Mouse (Mus musculus) neural tube, embryonic 13.5 days (tissue): ENCODE measurements at regions not wholly inside any gene's neighbourhood (a gene's known extent, or its start where the extent isn't known, plus 50 kb on each side); places are given as distances from the start of the nearest gene placed in this dataset.
A peak's percentile ranks its signal among the peaks of the same experiment; 100 is the strongest.

ENCODE experiments used
- ATAC-seq: fragments of 200-750 bp; cut with Nextera tagmentation; 2 replicates; pipeline ENCODE4 v1.8.0; 2017; ENCODE audit warnings: low read depth, mild to moderate bottlenecking, moderate TSS enrichment, moderate library complexity
- H3K27ac ChIP-seq: fragments of 300-500 bp; sonication (generic); replicated peaks from 2 replicates; pipeline ENCODE4 v1.5.1; 2015; ENCODE audit warnings: moderate library complexity, mild to moderate bottlenecking, inconsistent platforms
- H3K27me3 ChIP-seq: fragments of 300-500 bp; sonication (generic); 2 replicates; pipeline ENCODE4 v1.6.1; 2015; ENCODE audit warnings: mild to moderate bottlenecking, inconsistent platforms
- H3K36me3 ChIP-seq: fragments of 300-500 bp; sonication (generic); 2 replicates; pipeline ENCODE4 v1.6.1; 2015; ENCODE audit warnings: mild to moderate bottlenecking, inconsistent platforms
- H3K4me1 ChIP-seq: fragments of 300-500 bp; sonication (generic); replicated peaks from 2 replicates; pipeline ENCODE4 v1.6.1; 2015; ENCODE audit warnings: inconsistent platforms
- H3K4me2 ChIP-seq: fragments of 300-500 bp; sonication (generic); 2 replicates; pipeline ENCODE4 v1.6.1; 2015; ENCODE audit warnings: inconsistent platforms, mild to moderate bottlenecking, moderate library complexity
- H3K4me3 ChIP-seq: fragments of 300-500 bp; sonication (generic); 2 replicates; pipeline ENCODE4 v1.5.1; 2015; ENCODE audit warnings: mild to moderate bottlenecking, inconsistent platforms
- H3K9ac ChIP-seq: fragments of 300-500 bp; sonication (generic); 2 replicates; pipeline ENCODE4 v1.6.1; 2015; ENCODE audit warnings: moderate library complexity, mild to moderate bottlenecking, inconsistent platforms
- H3K9me3 ChIP-seq: fragments of 300-500 bp; sonication (generic); 2 replicates; pipeline ENCODE4 v1.6.1; 2016; ENCODE audit warnings: inconsistent platforms
- WGBS: fragments of 180-500 bp; shearing (Covaris S2); methylation state at CpG from one replicate; pipeline ENCODE4 v1.1.7; 2015; 5-methylcytosine and 5-hydroxymethylcytosine counted together

DNA sequence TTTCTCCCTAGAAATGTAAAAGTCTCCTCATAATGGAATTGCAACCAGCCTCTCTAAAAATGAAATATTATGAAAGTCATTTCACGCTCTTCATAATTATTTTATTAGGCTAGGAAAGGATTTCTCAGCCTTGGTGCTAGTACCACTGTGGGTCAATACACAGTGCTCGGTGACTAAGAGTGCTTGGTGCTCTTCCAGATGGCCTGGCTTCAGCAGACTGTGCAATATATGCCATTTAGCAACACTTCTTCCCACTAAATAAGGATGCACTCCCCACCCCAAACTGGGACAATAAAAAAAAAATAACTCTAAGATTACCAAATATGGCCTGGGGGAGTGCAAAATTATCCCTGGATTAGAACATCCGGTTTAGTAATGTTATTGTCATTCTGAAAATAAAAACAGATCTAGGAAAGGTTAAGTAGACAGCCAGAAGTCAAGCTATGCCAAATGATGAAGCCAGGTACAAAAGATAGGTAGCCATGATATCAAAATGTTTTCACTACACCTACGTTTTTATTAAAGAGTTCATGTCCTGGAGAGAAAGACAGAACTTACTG, 2333.4 kb upstream of the Gm7489 start:
- ATAC-seq, result no peak
- Histone ChIP-seq H3K4me3 (no peak overlapping the region), H3K9me3 (no peaks in the 10 kb centered on the region), H3K27me3 (no peaks in the 10 kb centered on the region), H3K4me1 (no peaks in the 10 kb centered on the region), H3K36me3 (no peaks in the 10 kb centered on the region), H3K27ac (no peak overlapping the region), H3K4me2 (no peak overlapping the region), H3K9ac (no peak overlapping the region)
- 79% methylated on average over 4 of the region's 4 CpGs for WGBS

DNA sequence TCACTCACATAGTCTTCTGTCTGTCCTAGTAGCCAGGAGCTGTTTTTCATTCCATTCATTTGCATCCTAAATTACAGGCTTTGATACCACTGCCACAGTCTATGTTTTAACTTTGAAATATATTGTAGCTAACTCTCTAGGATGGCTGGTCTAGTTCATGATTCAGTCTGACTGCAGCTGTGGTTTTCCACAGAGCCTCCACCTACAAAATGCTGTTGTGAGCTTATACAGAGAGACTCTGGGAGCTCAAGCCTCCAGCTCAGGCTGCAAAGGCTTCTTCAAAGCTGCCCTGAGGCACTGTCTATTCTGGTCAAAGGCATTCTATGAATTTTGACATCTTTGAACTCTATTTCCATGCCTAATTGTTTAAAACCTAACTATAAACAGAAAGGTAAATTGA, 2326.5 kb upstream of the Gm7489 start:
- Histone ChIP-seq H3K4me2 (no peak overlapping the region), H3K4me1 (no peaks in the 10 kb centered on the region), H3K27ac (no peak overlapping the region), H3K9me3 (no peaks in the 10 kb centered on the region), H3K9ac (no peak overlapping the region), H3K36me3 (no peaks in the 10 kb centered on the region), H3K27me3 (no peaks in the 10 kb centered on the region), H3K4me3 (no peak overlapping the region)
- no peak for ATAC-seq

GRCm38 (mm10) chr15:51565543-51565942, 2319.2 kb upstream of the Gm7489 start:
- no peaks in the 10 kb centered on the region for H3K27me3 ChIP-seq
- no peaks in the 10 kb centered on the region for H3K36me3 ChIP-seq
- ATAC-seq, result no peak
- no peak overlapping the region for H3K9ac ChIP-seq
- H3K4me1 ChIP-seq, result no peaks in the 10 kb centered on the region
- 81% methylated on average over 3 of the region's 3 CpGs for WGBS
- no peak overlapping the region for H3K27ac ChIP-seq
- no peak overlapping the region for H3K4me3 ChIP-seq
- H3K9me3 ChIP-seq, result no peaks in the 10 kb centered on the region
- H3K4me2 ChIP-seq, result no peak overlapping the region

GRCm38 (mm10) chr15:51570631-51571030, 2314.1 kb upstream of the Gm7489 start:
- Histone ChIP-seq H3K4me2 (no peak overlapping the region), H3K4me1 (no peaks in the 10 kb centered on the region), H3K27ac (no peak overlapping the region), H3K4me3 (no peak overlapping the region), H3K27me3 (no peaks in the 10 kb centered on the region), H3K9me3 (no peaks in the 10 kb centered on the region), H3K36me3 (no peaks in the 10 kb centered on the region), H3K9ac (no peak overlapping the region)
- WGBS, result 97% methylated on average over 1 of the region's 1 CpGs
- ATAC-seq, result no peak

DNA sequence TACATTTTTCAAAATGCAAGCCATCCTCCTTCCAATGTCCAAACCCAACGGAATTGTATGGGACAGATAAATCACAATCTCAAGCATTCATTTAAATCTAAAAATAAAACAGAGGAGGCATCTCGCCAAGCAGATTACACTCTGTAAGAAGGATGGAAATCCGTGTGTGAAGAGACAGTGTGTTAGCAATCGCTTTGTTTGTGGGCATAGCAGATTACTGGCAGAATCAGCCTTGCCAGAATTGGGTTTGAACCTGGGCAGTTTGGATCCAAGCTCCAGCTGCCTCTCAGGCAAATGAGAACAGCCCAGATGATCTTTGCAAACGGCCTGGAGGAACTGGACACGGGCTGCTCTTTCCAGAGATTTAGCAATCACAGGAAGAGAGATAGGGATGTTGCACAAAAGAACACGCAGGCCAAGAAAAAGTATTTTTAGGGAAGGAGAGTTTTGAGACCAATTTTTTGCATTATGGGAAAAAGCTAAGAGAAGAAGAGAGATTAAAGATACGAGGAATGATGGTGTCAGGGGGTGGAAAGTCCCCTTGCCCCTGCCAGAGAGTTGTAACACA, 2310.1 kb upstream of the Gm7489 start:
- no peak for ATAC-seq
- WGBS, result 85% methylated on average over 8 of the region's 8 CpGs
- no peaks in the 10 kb centered on the region for H3K36me3 ChIP-seq
- H3K4me1 ChIP-seq, result no peaks in the 10 kb centered on the region
- H3K27me3 ChIP-seq, result no peaks in the 10 kb centered on the region
- H3K4me3 ChIP-seq, result no peak overlapping the region
- H3K9me3 ChIP-seq, result no peaks in the 10 kb centered on the region
- no peak overlapping the region for H3K4me2 ChIP-seq
- no peak overlapping the region for H3K9ac ChIP-seq
- no peak overlapping the region for H3K27ac ChIP-seq

GRCm38 (mm10) chr15:51583636-51584035, 2301.1 kb upstream of the Gm7489 start:
- Histone ChIP-seq H3K36me3 (no peaks in the 10 kb centered on the region), H3K9ac (no peak overlapping the region), H3K4me3 (no peak overlapping the region), H3K27ac (no peak overlapping the region), H3K4me1 (no peaks in the 10 kb centered on the region), H3K4me2 (no peak overlapping the region), H3K27me3 (no peaks in the 10 kb centered on the region), H3K9me3 (no peaks in the 10 kb centered on the region)
- 36% methylated on average over 1 of the region's 1 CpGs for WGBS
- ATAC-seq, result no peak

DNA sequence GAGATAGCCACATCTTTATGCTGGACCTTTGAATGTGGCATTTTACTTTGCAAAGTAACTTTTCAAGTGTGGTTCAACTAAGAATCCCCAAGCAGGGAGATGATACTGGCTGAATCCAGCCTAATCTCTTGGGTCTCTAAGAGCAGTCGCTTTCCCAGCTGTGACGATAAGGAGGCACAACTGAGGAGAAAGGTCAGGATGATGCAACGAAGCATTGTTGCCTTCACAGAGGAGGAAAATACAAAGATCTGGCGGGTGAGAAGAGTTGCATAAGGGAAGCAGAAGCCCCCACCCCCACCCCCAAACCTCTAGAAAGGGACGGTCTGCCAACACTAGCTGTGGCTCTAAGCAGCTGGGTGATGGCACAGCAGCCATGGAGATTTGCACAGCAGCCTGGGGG, 2298.6 kb upstream of the Gm7489 start:
- no peak for ATAC-seq
- Histone ChIP-seq H3K4me2 (no peak overlapping the region), H3K9ac (no peak overlapping the region), H3K4me3 (no peak overlapping the region), H3K36me3 (no peaks in the 10 kb centered on the region), H3K27ac (no peak overlapping the region), H3K27me3 (no peaks in the 10 kb centered on the region), H3K4me1 (no peaks in the 10 kb centered on the region), H3K9me3 (no peaks in the 10 kb centered on the region)
- WGBS, result 83% methylated on average over 5 of the region's 5 CpGs

DNA sequence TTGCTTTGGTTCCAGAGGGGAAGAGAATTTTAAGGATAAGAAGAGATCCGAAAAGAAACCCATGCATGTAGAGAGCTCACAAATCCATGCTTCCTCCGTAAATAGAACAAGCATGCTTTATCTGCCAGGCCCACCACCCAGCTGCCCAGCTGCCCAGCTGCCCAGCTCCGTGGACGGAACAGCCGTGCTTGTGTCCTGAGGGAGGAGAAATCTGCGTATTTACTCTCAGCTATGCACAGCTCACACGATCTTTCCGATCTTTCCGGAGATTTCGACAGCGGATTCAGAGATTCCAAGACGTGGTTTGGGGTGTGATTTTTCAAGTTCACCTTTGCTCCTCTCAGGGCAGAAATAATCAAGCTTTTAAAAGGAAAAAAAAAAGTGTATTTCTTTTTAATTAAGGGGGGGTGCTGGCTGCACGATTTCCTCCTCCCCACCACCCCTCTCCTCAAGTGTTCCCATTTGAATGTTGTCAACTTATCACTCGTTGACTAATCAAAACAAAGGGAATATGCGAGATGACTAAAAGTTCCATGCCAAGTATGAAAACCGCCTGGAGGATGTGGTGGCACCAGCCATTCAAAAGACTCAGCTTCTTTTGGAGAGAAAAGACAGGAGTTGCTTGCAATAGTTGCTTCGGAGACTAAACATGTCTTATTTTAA, 2293.2 kb upstream of the Gm7489 start:
- H3K36me3 ChIP-seq, result no peaks in the 10 kb centered on the region
- peaks cover 8% of the 10 kb centered on the region for H3K4me1 ChIP-seq
- 71% methylated on average over 17 of the region's 17 CpGs for WGBS
- ATAC-seq, result no peak
- H3K27me3 ChIP-seq, result no peaks in the 10 kb centered on the region
- H3K27ac ChIP-seq, result no peak overlapping the region
- no peak overlapping the region for H3K4me2 ChIP-seq
- H3K9ac ChIP-seq, result no peak overlapping the region
- H3K9me3 ChIP-seq, result no peaks in the 10 kb centered on the region
- no peak overlapping the region for H3K4me3 ChIP-seq

DNA sequence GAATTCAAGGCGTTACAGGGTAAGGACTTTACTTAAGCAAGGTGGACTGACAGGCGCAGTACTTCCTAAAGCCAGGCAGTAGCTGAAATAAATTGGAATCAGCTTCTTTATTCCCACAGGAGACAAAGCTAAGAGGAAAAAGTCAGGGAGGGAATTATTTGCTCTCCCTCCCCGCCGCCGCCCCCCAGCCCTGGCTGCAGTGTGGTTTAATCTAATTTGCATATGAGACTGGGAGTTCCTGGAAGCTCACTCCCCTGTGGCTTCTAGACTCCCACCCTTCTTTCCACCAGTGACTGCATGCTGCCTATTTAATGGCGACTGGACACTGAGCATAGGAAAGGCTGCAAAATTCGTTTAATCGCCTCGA, 2292.7 kb upstream of the Gm7489 start:
- Histone ChIP-seq H3K9ac (no peak overlapping the region), H3K4me2 (no peak overlapping the region), H3K27me3 (no peaks in the 10 kb centered on the region), H3K4me3 (no peak overlapping the region), H3K27ac (no peak overlapping the region), H3K4me1 (peaks cover 8% of the 10 kb centered on the region), H3K9me3 (no peaks in the 10 kb centered on the region), H3K36me3 (no peaks in the 10 kb centered on the region)
- WGBS, result 47% methylated on average over 9 of the region's 9 CpGs
- no peak for ATAC-seq

- H3K27me3 ChIP-seq, result no peaks in the 10 kb centered on the region
- H3K27ac ChIP-seq, result no peak overlapping the region
- 82% methylated on average over 13 of the region's 13 CpGs for WGBS
- peaks cover 8% of the 10 kb centered on the region for H3K4me1 ChIP-seq
- no peaks in the 10 kb centered on the region for H3K36me3 ChIP-seq
- ATAC-seq, result no peak
- no peak overlapping the region for H3K4me3 ChIP-seq
- H3K9ac ChIP-seq, result no peak overlapping the region
- no peaks in the 10 kb centered on the region for H3K9me3 ChIP-seq
- H3K4me2 ChIP-seq, result no peak overlapping the region
Observed at GRCm38 (mm10) chr15:51592511-51593498, 2291.9 kb upstream of the Gm7489 start.

DNA sequence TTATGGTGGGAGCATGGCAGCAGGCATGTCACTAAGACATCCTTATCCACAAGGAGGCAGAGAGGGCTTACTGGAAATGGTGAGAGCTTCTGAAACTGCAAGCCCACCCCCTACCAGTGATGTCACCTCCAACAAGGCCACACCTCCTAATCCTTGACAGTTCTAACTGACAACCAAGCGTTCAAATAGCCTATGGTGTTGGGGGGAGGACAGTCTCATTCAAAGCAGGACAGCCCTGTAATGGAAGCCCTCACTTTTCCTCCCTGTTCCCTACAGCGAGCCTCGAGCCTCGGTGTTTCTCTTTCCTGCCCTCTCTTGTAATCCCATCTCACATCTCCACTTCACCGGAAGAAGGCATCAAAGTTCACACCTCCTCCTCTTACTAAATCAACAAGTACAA, 2290.6 kb upstream of the Gm7489 start:
- Histone ChIP-seq H3K4me2 (no peak overlapping the region), H3K4me1 (peaks cover 8% of the 10 kb centered on the region), H3K9ac (no peak overlapping the region), H3K27me3 (no peaks in the 10 kb centered on the region), H3K4me3 (no peak overlapping the region), H3K9me3 (no peaks in the 10 kb centered on the region), H3K36me3 (no peaks in the 10 kb centered on the region), H3K27ac (no peak overlapping the region)
- no peak for ATAC-seq
- 76% methylated on average over 5 of the region's 5 CpGs for WGBS

DNA sequence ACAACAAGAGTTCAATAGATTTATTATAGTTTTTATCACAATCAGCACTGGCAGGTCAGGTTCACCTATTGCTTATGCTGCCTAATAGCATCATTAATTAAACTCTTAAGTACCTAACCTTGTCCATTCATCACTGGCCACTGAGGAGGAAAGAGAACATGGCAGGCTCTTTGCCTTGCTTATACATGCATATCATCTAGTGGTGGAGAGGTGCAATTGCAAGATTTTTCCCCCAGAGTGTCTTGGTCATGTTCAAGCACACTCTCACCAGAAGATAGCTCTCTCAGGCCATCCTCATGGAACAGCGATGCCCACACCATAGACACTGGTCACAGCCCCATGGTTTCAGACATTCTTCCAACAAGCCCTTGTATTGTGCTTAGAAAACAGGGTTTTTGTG, 2289.1 kb upstream of the Gm7489 start:
- H3K9ac ChIP-seq, result no peak overlapping the region
- no peaks in the 10 kb centered on the region for H3K36me3 ChIP-seq
- WGBS, result 71% methylated on average over 1 of the region's 1 CpGs
- peak; percentile 23; the same call in 1 of the 2 replicates for ATAC-seq
- no peak overlapping the region for H3K27ac ChIP-seq
- no peaks in the 10 kb centered on the region for H3K9me3 ChIP-seq
- no peak overlapping the region for H3K4me3 ChIP-seq
- no peak overlapping the region for H3K4me2 ChIP-seq
- peaks cover 8% of the 10 kb centered on the region for H3K4me1 ChIP-seq
- no peaks in the 10 kb centered on the region for H3K27me3 ChIP-seq
